Mouse (Mus musculus): ENCODE data around the gene Clk4.

Clk4 gene

DNA sequence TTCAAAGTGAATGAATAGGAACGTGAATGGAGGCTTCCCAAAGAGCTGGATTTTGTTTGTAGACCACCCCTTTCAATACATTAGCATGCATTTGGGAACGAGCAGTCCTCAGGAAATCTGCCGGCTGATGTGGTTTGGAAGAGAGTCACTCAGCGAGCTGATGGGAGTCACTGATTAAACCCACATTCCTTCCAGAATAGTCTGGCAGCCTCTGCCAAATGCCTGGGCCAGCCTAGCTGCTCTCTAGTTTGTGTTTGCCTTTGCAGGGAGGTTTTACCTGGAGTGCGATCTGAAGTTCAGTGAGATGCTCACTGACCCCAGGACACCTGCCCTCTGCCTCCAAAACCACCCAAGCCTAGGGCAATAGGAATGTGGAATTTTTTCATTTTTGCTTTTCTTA is 46.8 kb downstream of the Clk4 start:
- no peak for DNase-seq (ENCODE audit: low spot score in 2 of 2)

DNA sequence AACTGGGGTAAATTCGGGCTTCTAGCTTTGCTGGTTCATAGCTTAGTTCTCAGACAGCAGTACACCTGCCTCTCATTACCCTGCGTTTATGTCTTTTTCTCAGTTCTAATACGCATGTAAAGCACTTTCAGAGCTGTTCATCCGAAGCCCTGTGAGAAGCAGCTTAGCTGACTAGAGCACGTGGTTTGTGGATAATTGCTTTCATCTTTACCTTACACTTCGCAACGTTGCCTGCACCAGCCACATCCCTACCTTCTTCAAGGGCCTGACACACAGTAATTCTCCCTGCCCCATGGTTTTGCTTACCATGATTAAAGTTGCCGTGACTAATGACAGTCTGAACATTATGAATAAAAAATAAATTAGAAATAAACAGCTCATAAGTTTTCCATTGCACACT is 50.3 kb downstream of the Clk4 start:
- DNase-seq (ENCODE audit: low spot score in 2 of 2): no peak

DNA sequence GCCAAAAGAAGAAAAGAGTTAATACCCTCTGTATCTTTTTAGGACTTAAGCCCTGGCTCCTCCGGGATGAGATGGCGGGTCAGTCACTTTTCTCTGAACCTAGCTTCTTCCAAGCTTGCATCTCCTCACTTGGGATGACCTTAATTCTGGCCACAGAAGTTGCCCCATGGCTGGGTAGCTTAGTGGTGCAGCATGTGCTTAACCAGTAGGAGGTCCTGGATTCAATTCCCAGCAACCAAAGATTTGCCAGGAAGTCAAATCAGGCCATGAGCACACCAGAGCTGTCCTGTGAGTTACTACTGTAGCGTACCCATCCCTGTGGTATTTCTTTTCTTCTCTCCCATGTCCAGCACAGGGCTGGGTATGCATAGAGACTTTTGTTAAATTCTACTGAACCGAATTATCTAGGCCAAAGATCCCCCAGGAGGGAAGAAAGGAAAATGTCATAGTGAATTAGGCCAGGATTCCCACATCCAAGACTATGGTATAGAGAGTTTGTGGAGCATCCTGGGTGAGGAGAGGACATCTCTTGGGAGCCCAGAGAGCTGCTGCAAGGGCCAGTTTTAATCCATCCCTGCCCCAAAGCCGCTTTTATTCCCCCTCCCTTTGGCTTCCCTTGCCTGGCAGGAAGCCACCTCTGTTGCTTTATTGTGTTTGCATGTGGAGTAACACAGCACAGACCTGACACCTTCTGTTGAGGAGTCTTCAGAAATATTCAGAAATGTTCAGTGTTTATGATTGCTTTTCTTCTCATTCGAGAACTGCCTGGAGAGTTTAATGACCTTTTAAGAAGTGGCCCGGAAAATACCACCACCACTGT is 54.7 kb downstream of the Clk4 start:
- no peak for DNase-seq (ENCODE audit: low spot score in 2 of 2)

DNA sequence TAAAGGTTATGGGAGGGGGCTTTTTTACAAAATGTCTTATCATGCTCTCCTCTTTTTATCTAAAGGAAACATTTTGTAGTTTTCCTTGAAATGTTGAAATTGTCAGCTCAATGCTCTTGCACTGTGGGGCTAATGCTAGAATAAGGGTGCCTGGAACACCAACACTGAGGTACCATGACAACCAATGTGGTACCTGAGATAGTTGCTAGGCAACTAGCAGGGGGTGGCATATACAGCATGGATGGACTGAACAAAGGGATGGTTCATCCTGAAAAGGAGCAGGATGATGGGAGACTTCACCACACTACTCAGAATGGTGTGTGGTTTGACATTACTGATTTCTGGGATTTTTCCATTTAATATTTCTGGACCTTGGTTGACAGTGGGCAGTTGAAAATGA is 59.1 kb downstream of the Clk4 start:
- no peak for DNase-seq (ENCODE audit: low spot score in 2 of 2)

DNA sequence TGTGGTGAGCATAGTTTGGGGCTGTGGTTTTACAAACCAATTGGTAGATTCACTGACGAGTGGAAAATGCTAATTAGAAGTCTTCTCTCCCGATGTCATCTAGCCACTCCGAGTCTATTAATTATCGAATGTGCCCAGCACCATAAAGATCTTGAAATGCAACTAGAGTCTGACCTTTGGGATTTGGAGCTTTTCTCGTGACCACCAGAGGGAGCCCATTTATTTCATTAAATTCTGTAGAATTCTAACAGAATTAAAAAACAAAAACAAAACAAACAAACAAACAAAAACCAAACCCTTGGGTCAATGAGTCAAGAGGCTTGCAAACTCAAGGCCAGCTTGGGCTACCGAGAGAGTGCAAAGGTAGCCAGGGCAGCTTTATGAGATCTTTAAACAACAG is 65.4 kb downstream of the Clk4 start:
- no peak for DNase-seq (ENCODE audit: low spot score in 2 of 2)

DNA sequence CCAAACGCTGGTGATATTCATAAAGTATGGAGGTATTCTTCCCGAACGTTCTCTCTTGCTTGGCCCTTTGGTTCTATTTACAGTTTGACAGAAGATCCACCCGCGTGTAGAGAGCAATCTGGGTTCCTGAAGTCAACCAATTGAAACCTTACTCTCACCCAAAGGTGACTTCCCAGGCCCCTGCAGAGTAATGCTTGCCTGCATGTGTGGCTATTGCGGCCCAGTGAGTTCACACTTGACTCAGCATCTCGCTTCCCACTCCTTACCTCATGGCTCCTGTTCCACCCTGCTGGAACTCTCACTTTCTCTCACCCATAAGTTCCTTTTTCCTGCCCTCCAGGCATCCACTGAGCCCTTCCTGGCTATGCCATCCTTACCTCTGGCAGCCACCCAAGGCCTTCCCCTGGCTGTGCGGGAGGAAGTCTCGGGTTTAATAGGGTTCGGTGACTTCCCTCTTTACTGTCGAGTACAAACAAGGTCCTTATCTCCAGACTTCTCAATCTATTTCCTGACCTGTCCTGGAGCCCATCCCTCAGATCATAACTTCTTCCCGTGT is 66.9 kb downstream of the Clk4 start:
- DNase-seq (ENCODE audit: low spot score in 2 of 2): no peak

DNA sequence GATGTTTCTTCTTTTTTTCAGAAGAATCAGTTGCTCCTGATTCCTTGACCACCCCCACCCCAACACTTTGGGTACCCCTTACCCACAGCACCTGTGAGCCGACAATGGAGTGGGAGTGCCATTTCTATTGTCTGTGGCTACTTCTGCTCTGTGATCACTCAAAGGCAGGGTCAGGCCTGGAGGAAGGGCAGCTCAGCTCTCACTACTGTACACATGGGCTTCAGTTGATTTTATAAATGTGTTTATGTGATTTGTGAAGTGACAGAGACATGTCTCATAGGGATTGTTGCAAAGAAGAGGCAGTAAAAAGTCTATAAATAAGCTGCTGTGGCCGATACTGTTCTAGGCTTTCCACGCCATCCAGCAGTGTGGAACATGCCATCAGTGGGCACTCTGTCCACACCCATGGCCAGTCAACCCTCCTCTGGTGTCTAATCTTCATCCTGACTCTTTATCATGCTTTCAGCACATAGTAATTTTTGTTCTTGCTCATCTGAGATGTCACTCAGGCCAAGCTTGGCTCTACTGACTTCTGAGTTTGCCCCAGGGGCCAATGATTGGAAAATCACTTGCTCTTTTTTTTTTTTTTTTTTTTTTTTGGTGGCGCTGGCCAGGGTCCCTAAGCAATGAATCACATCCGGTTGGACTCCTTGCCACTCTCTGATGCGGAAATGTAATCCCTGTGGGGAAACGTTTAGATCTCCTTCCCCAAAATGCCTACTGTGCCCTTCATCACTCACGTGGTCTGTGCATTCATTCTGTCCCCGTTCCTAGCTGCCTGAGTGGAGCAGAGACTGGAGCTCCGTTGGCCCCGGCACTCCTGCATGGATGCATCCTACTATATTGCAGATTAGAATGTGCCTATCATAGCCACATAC is 68.5 kb downstream of the Clk4 start:
- DNase-seq (ENCODE audit: low spot score in 2 of 2): no peak
